28 mouse cellular contexts compared by ENCODE assay signal in genomic region chr11:64253517-64254385, GRCm38 (mm10).
DNase-seq lines count a peak whose midpoint lies in the region; ATAC-seq lines count a peak whose summit lies in the region.
"Had no signal": no experiment of that assay in that cellular context is flagged by ENCODE, and none has a peak within 500 bp of the region (broad histone marks: within the 10 kb centered on the region; RNA-seq: fewer than 3 reads in every experiment).

No protein-coding gene starts in this region.

- no peak overlapping the region for H3K4me3 ChIP-seq in neural tube, embryonic 13.5 days
- no peak overlapping the region for H3K4me3 ChIP-seq in neural tube, embryonic 15.5 days (replicated peaks)
- H3K4me3 ChIP-seq: embryonic facial prominence, embryonic 10.5 days; embryonic facial prominence, embryonic 13.5 days; erythroblast, embryonic 14.5 days; forebrain, embryonic 13.5 days; gastrocnemius, adult 2 months; heart, embryonic 13.5 days; hindbrain, embryonic 10.5 days; hindbrain, embryonic 13.5 days; intestine, embryonic 15.5 days had no signal

- 80% methylated on average over 7 of the region's 7 CpGs for WGBS in neural tube, embryonic 13.5 days
- WGBS in neural tube, embryonic 15.5 days, result 76% methylated on average over 7 of the region's 7 CpGs

- H3K27ac ChIP-seq in neural tube, embryonic 13.5 days (replicated peaks), result 0 out of 2 replicates have a peak overlapping the region, but pooled peaks have one; percentile 33
- no peak overlapping the region for H3K27ac ChIP-seq in neural tube, embryonic 15.5 days (replicated peaks)
- H3K27ac ChIP-seq: embryonic facial prominence, embryonic 10.5 days; embryonic facial prominence, embryonic 13.5 days; forebrain, embryonic 13.5 days; gastrocnemius, adult 2 months; heart, embryonic 13.5 days; hindbrain, embryonic 10.5 days; intestine, embryonic 15.5 days had no signal

- H3K27me3 ChIP-seq in neural tube, embryonic 13.5 days, result no peaks in the 10 kb centered on the region
- no peaks in the 10 kb centered on the region for H3K27me3 ChIP-seq in neural tube, embryonic 15.5 days (replicated peaks)
- H3K27me3 ChIP-seq: embryonic facial prominence, embryonic 13.5 days; heart, embryonic 13.5 days; intestine, embryonic 15.5 days had no signal

- no peak for ATAC-seq in neural tube, embryonic 13.5 days (ENCODE audit: low read depth)
- no peak for ATAC-seq in neural tube, embryonic 15.5 days (ENCODE audit: low FRiP score)
- peak; percentile 76 for ATAC-seq in granulocyte monocyte progenitor cell, adult 5-6 weeks (replicated peaks; ENCODE audit: poor library complexity, severe bottlenecking)
- ATAC-seq: activated CD4-positive, CD25-positive, alpha-beta regulatory T cell, adult 4 months; forebrain, embryonic 13.5 days; forebrain, postnatal 0 days; hindbrain, embryonic 16.5 days; intestine, embryonic 15.5 days had no signal

- H3K4me2 ChIP-seq in neural tube, embryonic 13.5 days, result no peak overlapping the region
- H3K4me2 ChIP-seq in neural tube, embryonic 15.5 days, result no peak overlapping the region
- H3K4me2 ChIP-seq: embryonic facial prominence, embryonic 13.5 days; forebrain, embryonic 13.5 days; heart, embryonic 13.5 days; hindbrain, embryonic 13.5 days; intestine, embryonic 15.5 days had no signal

- H3K4me1 ChIP-seq in neural tube, embryonic 13.5 days (replicated peaks), result peaks cover 16% of the 10 kb centered on the region
- peaks cover 8% of the 10 kb centered on the region; the same call in 1 of the 2 replicates for H3K4me1 ChIP-seq in neural tube, embryonic 15.5 days
- H3K4me1 ChIP-seq: embryonic facial prominence, embryonic 10.5 days; forebrain, embryonic 13.5 days; intestine, embryonic 15.5 days had no signal

- H3K9ac ChIP-seq in neural tube, embryonic 13.5 days, result no peak overlapping the region
- no peak overlapping the region for H3K9ac ChIP-seq in neural tube, embryonic 15.5 days (replicated peaks)
- H3K9ac ChIP-seq: embryonic facial prominence, embryonic 13.5 days; forebrain, embryonic 13.5 days; forebrain, postnatal 0 days; heart, embryonic 13.5 days; hindbrain, embryonic 13.5 days; intestine, embryonic 15.5 days had no signal

- DNase-seq in adrenal gland, postnatal 14 days, result peak; percentile 6
- DNase-seq in adrenal gland, adult 8-10 months, result no peak
- DNase-seq in kidney, adult 18-20 months, result no peak
- no peak for DNase-seq in heart, postnatal 4 days
- DNase-seq: adrenal gland, postnatal 36 days; cerebellum, adult 11 months; cerebellum, adult 2 months; cerebellum, adult 9-11 months; cerebellum, postnatal 25 days; embryo, embryonic 11 days; forebrain, postnatal 0 days; gastrocnemius, adult 2 months; gastrocnemius, postnatal 14 days; heart, postnatal 14 days; kidney, adult 11 months had no signal

- no peaks in the 10 kb centered on the region for H3K9me3 ChIP-seq in neural tube, embryonic 13.5 days
- H3K9me3 ChIP-seq in neural tube, embryonic 15.5 days (replicated peaks), result no peaks in the 10 kb centered on the region
- H3K9me3 ChIP-seq: embryonic facial prominence, embryonic 10.5 days; embryonic facial prominence, embryonic 13.5 days; forebrain, embryonic 13.5 days; heart, embryonic 13.5 days; hindbrain, embryonic 10.5 days; hindbrain, embryonic 13.5 days; intestine, embryonic 15.5 days had no signal

- no peaks in the 10 kb centered on the region for H3K36me3 ChIP-seq in neural tube, embryonic 13.5 days
- no peaks in the 10 kb centered on the region for H3K36me3 ChIP-seq in neural tube, embryonic 15.5 days
- H3K36me3 ChIP-seq: embryonic facial prominence, embryonic 10.5 days; embryonic facial prominence, embryonic 13.5 days; heart, embryonic 13.5 days; hindbrain, embryonic 10.5 days; hindbrain, embryonic 13.5 days; intestine, embryonic 15.5 days had no signal
